Mouse (Mus musculus): ENCODE data around the gene Gpn3. TPM values are rescaled to one million over a fixed set of nuclear protein-coding genes. Genes with fewer than 3 reads are reported as not detected.

Gpn3 gene
- polyA plus RNA-seq, 1 experiment from 2014 or later = 51.8 TPM

DNA sequence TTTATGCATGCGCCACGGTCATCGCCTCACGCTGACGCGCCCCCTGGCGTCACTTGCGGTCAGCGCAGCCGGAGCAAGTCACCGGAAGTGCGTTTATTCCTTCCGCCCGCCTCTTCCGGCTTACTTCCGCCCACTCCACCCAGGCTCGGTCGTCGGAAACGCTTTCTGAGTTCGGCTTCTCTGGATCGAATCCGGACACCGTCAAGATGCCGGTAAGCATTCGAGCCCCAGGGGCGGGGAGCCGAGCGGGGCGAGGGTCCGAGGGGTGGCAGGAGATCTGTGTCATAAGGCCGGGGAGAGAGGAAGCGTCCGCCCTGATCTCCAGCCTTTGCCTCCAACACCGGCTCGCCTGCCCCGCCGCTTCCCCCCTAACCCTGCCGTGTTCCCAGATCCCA lies 20.1 kb downstream of the Gpn3 start, which contains the start of gene Arpc3:
Gene Arpc3, plus strand, starts transcription at position 93 of the 395 bp plus-strand sequence.
- peak within 1 kb of the TSS; percentile 82 for H3K4me3 ChIP-seq (replicated peaks)
- peaks cover 8% of the 10 kb centered on the region for H3K36me3 ChIP-seq
- peak within 1 kb of the TSS; percentile 70 for H3K4me2 ChIP-seq (replicated peaks)
- no peaks in the 10 kb centered on the region for H3K27me3 ChIP-seq
- H3K4me1 ChIP-seq (replicated peaks) = peaks cover 14% of the 10 kb centered on the region
- WGBS = under 1% methylated on average over 39 of the region's 39 CpGs
- H3K9me3 ChIP-seq = no peaks in the 10 kb centered on the region
- ATAC-seq = peak; percentile 91
- peak within 1 kb of the TSS; percentile 40; the same call in 1 of the 2 replicates for H3K27ac ChIP-seq
- peak within 1 kb of the TSS; percentile 86 for H3K9ac ChIP-seq (replicated peaks)

DNA sequence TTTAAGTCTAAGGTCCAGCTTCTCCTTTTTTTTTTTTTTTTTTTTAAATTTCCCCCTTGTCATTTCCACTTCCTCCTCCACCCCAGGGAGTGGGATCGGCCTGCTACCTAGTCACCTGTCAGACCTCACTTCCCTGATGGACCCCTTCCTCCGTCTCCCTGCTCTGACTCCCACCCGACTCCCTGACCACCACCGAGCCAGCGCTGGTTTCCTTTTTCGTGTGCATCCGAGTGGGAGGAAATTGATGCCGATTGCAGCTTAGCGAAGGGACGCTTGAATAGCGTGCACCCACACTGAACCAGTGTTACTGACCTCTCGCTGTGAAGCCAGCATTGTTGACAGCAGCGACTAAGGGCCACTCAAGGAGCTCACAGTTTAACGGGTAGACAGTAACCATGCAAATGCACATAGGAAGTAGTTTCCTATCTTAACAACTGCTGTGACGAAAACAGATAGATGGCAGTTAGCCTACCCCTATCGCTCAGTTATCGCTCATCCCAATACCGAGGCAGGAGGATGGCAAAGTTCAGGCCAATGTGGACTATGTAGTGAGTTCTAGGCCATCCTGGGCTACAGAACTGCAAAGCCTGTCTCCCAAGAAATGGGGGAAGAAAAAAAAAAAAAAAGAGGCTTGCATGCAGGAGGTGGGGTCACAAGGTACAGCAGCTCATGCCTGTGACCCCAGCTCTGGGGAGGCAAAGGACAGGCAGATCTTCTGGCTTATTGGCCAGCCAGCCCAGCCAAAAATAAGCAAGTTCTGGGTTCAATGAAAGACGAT lies 20.7 kb downstream of the Gpn3 start:
- peak overlapping the region; percentile 82 for H3K4me3 ChIP-seq (replicated peaks)
- 17% methylated on average over 19 of the region's 19 CpGs for WGBS
- peak overlapping the region; percentile 70 for H3K4me2 ChIP-seq (replicated peaks)
- H3K9me3 ChIP-seq = no peaks in the 10 kb centered on the region
- H3K4me1 ChIP-seq (replicated peaks) = peaks cover 14% of the 10 kb centered on the region
- peaks cover 14% of the 10 kb centered on the region for H3K36me3 ChIP-seq
- ATAC-seq = peak; percentile 53
- peak overlapping the region; percentile 86 for H3K9ac ChIP-seq (replicated peaks)
- no peaks in the 10 kb centered on the region for H3K27me3 ChIP-seq
- H3K27ac ChIP-seq = peak overlapping the region; percentile 40; the same call in 1 of the 2 replicates

- Histone ChIP-seq H3K4me2 (replicated peaks) (no peak overlapping the region), H3K36me3 (peaks cover 24% of the 10 kb centered on the region), H3K27ac (no peak overlapping the region), H3K9me3 (no peaks in the 10 kb centered on the region), H3K9ac (replicated peaks) (no peak overlapping the region), H3K4me3 (replicated peaks) (no peak overlapping the region), H3K4me1 (replicated peaks) (peaks cover 14% of the 10 kb centered on the region), H3K27me3 (no peaks in the 10 kb centered on the region)
- no peak for ATAC-seq
- WGBS = 45% methylated on average over 2 of the region's 2 CpGs
These were observed 22.2 kb downstream of the Gpn3 start for GRCm38 (mm10) chr5:122393887-122394286.

DNA sequence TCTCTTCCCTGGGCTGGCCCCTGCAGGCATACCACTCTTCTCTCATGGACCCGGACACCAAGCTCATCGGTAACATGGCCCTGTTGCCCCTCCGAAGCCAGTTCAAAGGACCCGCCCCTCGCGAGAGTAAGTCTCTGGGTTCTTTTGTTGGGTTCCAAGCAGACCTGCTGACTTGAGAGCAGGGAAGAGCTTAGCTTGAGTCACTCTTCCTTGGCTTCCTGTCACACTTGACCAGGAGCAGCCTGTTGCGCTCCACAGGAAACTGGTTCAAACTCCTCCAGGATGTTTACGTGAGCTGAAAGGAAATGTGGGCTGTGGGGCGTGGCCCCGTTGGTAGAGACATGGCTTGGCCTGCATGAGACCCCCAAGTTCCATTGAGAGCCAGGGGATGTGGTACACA lies 25.1 kb downstream of the Gpn3 start:
- H3K9ac ChIP-seq (replicated peaks) = no peak overlapping the region
- peaks cover 18% of the 10 kb centered on the region for H3K4me1 ChIP-seq (replicated peaks)
- H3K4me3 ChIP-seq (replicated peaks) = no peak overlapping the region
- peaks cover 45% of the 10 kb centered on the region for H3K36me3 ChIP-seq
- WGBS = 92% methylated on average over 10 of the region's 10 CpGs
- H3K27me3 ChIP-seq = no peaks in the 10 kb centered on the region
- H3K4me2 ChIP-seq (replicated peaks) = no peak overlapping the region
- no peaks in the 10 kb centered on the region for H3K9me3 ChIP-seq
- ATAC-seq = no peak
- no peak overlapping the region for H3K27ac ChIP-seq

- H3K9me3 ChIP-seq = no peaks in the 10 kb centered on the region
- no peak overlapping the region for H3K4me2 ChIP-seq (replicated peaks)
- H3K27ac ChIP-seq = no peak overlapping the region
- no peaks in the 10 kb centered on the region for H3K27me3 ChIP-seq
- no peak overlapping the region for H3K9ac ChIP-seq (replicated peaks)
- H3K4me1 ChIP-seq (replicated peaks) = peaks cover 16% of the 10 kb centered on the region
- peaks cover 52% of the 10 kb centered on the region for H3K36me3 ChIP-seq
- WGBS = 94% methylated on average over 8 of the region's 8 CpGs
- no peak for ATAC-seq
- no peak overlapping the region for H3K4me3 ChIP-seq (replicated peaks)
These were observed 25.8 kb downstream of the Gpn3 start for GRCm38 (mm10) chr5:122397495-122397894.

DNA sequence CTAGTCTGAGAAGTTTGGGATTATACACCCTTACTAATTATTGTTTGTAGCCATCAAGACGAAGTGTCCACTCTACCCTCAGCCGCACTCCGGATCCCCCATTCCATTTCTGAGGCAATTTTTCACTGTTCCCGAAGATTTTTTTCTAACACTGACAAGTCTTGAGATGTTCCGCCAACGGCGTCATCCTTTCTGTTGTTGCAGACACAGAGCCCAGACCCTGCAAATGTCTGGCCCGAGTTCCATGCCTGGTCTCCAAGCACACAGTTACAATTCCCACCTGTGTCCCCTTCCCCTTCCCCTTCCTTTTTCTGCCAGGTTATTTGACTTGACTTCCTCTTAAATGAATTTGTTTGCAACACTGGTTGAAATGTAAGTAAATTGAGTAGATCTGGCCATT lies 28.2 kb downstream of the Gpn3 start:
- Histone ChIP-seq H3K36me3 (peaks cover 72% of the 10 kb centered on the region), H3K27ac (no peak overlapping the region), H3K9me3 (no peaks in the 10 kb centered on the region), H3K9ac (replicated peaks) (no peak overlapping the region), H3K4me2 (replicated peaks) (no peak overlapping the region), H3K27me3 (no peaks in the 10 kb centered on the region), H3K4me1 (replicated peaks) (0 out of 2 replicates have a peak, but pooled peaks cover 4% of the 10 kb centered on the region), H3K4me3 (replicated peaks) (no peak overlapping the region)
- no peak for ATAC-seq
- WGBS = 95% methylated on average over 8 of the region's 8 CpGs

- H3K27me3 ChIP-seq = no peaks in the 10 kb centered on the region
- H3K9ac ChIP-seq (replicated peaks) = no peak overlapping the region
- no peaks in the 10 kb centered on the region for H3K9me3 ChIP-seq
- no peak overlapping the region for H3K4me3 ChIP-seq (replicated peaks)
- H3K27ac ChIP-seq = no peak overlapping the region
- no peak overlapping the region for H3K4me2 ChIP-seq (replicated peaks)
- 86% methylated on average over 18 of the region's 18 CpGs for WGBS
- ATAC-seq = no peak
- H3K4me1 ChIP-seq (replicated peaks) = 0 out of 2 replicates have a peak, but pooled peaks cover 4% of the 10 kb centered on the region
- H3K36me3 ChIP-seq = peaks cover 81% of the 10 kb centered on the region
These were observed 29.1 kb downstream of the Gpn3 start for GRCm38 (mm10) chr5:122400628-122401302.

DNA sequence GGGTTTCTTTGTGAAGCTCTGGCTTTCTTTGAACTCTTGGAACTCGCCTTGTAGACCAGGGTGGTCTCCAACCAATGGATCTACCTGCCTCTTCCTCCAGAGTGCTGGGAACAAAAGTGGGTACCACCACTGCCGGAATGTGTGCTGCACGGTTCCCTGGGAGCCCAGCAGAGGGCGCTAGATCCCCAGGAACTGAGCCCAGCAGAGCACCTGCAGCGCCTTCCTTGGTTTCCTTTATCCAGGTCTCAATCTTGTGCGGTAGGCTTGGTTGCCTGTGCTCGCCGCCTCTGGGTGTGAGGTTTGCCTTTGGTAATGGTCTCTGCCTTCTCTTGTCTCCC lies 29.6 kb downstream of the Gpn3 start:
- no peaks in the 10 kb centered on the region for H3K27me3 ChIP-seq
- no peak overlapping the region for H3K9ac ChIP-seq (replicated peaks)
- no peak overlapping the region for H3K4me2 ChIP-seq (replicated peaks)
- no peak overlapping the region for H3K27ac ChIP-seq
- H3K9me3 ChIP-seq = no peaks in the 10 kb centered on the region
- ATAC-seq = 0 out of 2 replicates have a peak, but pooled peaks have one; percentile 14
- 0 out of 2 replicates have a peak, but pooled peaks cover 4% of the 10 kb centered on the region for H3K4me1 ChIP-seq (replicated peaks)
- WGBS = 14% methylated on average over 8 of the region's 8 CpGs
- peaks cover 86% of the 10 kb centered on the region for H3K36me3 ChIP-seq
- H3K4me3 ChIP-seq (replicated peaks) = no peak overlapping the region

- H3K27ac ChIP-seq = no peak overlapping the region
These were observed 30.5 kb downstream of the Gpn3 start for GRCm38 (mm10) chr5:122402160-122402559.

DNA sequence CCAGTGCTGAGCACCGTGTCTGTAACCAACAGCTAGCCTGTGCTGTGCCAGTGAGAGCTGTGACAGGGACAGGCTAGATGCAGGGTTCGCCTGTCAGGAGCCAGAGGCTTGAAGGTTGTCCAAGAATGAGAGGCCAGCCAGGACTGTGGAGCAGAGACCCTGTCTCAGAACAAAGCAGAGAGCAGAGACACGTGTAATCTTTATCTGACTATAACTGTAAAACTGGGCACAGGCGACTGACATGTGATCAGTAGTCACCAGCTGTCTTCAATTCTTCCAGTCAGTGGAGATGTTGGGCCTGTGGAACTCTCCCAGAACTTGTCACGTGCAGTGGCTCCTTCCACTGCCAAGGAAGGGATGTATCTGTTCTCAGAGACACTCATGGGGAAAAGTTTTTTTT lies 31.1 kb downstream of the Gpn3 start:
- Histone ChIP-seq H3K4me1 (replicated peaks) (0 out of 2 replicates have a peak, but pooled peaks cover 4% of the 10 kb centered on the region), H3K4me3 (replicated peaks) (no peak overlapping the region), H3K4me2 (replicated peaks) (no peak overlapping the region), H3K9ac (replicated peaks) (no peak overlapping the region), H3K36me3 (peaks cover 83% of the 10 kb centered on the region), H3K27me3 (no peaks in the 10 kb centered on the region), H3K27ac (no peak overlapping the region), H3K9me3 (0 out of 2 replicates have a peak, but pooled peaks cover 3% of the 10 kb centered on the region)
- 92% methylated on average over 5 of the region's 5 CpGs for WGBS
- no peak for ATAC-seq

More at GRCm38 (mm10) chr5:122402160-122402559, 30.5 kb downstream of the Gpn3 start:
- no peaks in the 10 kb centered on the region for H3K27me3 ChIP-seq
- H3K9ac ChIP-seq (replicated peaks) = no peak overlapping the region
- H3K4me3 ChIP-seq (replicated peaks) = no peak overlapping the region
- ATAC-seq = no peak
- H3K9me3 ChIP-seq = 0 out of 2 replicates have a peak, but pooled peaks cover 3% of the 10 kb centered on the region
- WGBS = 84% methylated on average over 13 of the region's 13 CpGs
- H3K4me2 ChIP-seq (replicated peaks) = no peak overlapping the region
- peaks cover 87% of the 10 kb centered on the region for H3K36me3 ChIP-seq
- 0 out of 2 replicates have a peak, but pooled peaks cover 4% of the 10 kb centered on the region for H3K4me1 ChIP-seq (replicated peaks)

GRCm38 (mm10) chr5:122403362-122403761 lies 31.7 kb downstream of the Gpn3 start:
- Histone ChIP-seq H3K27me3 (no peaks in the 10 kb centered on the region), H3K4me3 (replicated peaks) (no peak overlapping the region), H3K9me3 (0 out of 2 replicates have a peak, but pooled peaks cover 3% of the 10 kb centered on the region), H3K9ac (replicated peaks) (no peak overlapping the region), H3K4me1 (replicated peaks) (0 out of 2 replicates have a peak, but pooled peaks cover 4% of the 10 kb centered on the region), H3K27ac (no peak overlapping the region), H3K36me3 (peaks cover 78% of the 10 kb centered on the region), H3K4me2 (replicated peaks) (no peak overlapping the region)
- ATAC-seq = no peak
- 92% methylated on average over 12 of the region's 12 CpGs for WGBS

DNA sequence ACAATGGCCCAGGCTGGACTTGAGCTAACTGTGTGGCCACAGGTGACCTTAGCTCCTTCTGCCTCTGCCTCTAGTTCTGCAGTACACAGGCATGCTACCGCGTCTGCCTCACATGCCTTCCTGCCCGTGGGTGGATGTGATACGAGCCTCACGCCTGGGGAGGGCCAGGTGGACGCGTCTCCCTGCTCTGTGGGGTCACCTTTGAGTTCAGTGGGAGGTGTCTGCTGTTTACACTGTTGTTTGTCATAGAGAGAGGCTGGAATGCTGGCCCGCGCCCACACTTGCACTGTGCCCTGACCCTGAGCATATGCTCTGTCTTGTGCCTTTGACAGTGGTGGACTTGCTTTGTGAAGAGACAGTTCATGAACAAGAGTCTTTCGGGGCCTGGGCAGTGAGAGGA lies 33.9 kb downstream of the Gpn3 start:
- peaks cover 72% of the 10 kb centered on the region for H3K36me3 ChIP-seq
- no peaks in the 10 kb centered on the region for H3K27me3 ChIP-seq
- 0 out of 2 replicates have a peak, but pooled peaks cover 4% of the 10 kb centered on the region for H3K4me1 ChIP-seq (replicated peaks)
- no peak overlapping the region for H3K9ac ChIP-seq (replicated peaks)
- peaks cover 3% of the 10 kb centered on the region; the same call in 1 of the 2 replicates for H3K9me3 ChIP-seq
- H3K4me3 ChIP-seq (replicated peaks) = no peak overlapping the region
- WGBS = 96% methylated on average over 10 of the region's 10 CpGs
- no peak overlapping the region for H3K27ac ChIP-seq
- no peak for ATAC-seq
- H3K4me2 ChIP-seq (replicated peaks) = no peak overlapping the region
